Mouse (Mus musculus) gastrocnemius, adult 8-10 months (tissue): ENCODE results near the gene Robo4. TPM values are rescaled to one million over a fixed set of nuclear protein-coding genes. Genes with fewer than 3 reads are reported as not detected.

ENCODE experiments used
- DNase-seq, 2 experiments: peaks; one replicate each; pipeline ENCODE4 v3.0.0; 2022; ENCODE audit warnings: low spot score in 2 of 2
- total RNA-seq, 4 experiments: library from RNA; stranded (reverse); gene quantifications; 2 replicates each; pipeline ENCODE4 v1.2.4; 2022

The Robo4 gene
- 1 to 10 TPM; 6.8 to 9.2 (median 7.1) TPM for total RNA-seq

DNA sequence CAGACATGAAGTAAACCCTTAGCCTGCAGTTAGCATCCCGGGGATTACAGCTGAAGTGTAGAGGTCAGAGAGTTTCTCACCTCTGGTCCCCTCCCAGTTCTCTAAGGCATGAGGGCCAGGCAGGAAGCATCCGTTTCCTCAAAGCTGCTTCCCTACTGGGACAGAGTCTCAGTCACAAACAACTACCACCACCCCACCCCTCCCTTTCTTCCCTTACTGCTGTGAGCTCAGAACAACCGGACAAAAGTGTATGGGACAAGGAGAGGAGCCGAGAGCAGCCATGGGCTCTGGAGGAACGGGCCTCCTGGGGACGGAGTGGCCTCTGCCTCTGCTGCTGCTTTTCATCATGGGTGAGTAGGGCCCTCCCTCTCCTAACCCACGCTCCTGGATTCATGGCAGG, at the start of gene Robo4:
Robo4 (plus strand) TSS at position 96 of the 400 bp plus-strand sequence.
- no peak for DNase-seq

DNA sequence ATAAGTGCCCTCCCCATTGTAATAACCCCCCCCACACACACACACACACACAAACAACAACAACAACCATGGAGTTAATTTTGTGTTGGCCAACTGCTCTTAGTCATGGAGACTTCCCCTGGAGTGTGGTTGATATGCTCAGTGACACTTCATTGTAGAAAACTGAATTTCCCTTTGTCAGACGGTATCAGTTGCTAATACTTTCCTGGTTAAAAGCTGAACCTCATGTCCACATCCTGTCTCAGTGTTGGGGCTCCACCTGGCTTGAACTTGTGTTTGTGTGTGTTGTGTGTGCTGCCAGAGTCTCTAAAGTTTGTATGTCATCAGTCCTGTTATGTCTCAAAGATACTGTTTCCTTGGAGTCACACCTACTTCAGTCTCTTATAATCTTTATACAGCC, 47.2 kb upstream of the Robo4 start:
- no peak for DNase-seq

DNA sequence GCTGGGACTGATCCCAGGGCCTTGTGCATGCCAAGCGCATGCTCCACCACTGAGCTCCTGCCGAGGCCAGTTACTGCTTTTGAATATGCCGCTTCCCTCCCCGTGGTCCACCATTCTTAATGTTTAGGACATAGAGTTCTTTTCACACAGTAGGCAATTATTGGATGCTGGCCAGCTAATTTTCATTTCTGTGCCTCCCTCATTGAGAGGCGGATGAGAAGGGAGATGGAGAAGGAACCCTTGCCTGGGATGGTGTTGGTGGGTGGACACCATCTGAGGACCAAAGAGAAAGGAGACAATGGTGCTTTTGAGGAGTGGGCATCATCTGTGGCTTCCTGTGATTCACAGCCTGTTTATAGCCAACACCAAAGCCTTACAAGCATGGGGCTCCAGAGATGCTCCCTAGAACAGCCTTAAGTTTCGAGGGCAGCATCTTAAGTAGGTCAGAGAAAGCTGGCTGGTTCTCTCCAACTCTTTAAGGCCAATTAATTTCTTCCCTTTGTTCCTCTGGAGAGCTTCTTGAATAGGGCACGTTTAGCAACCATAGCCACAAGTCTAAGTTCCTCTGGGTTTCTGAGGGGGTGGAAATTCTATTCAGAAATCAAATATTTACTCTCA, 42.9 kb upstream of the Robo4 start:
- DNase-seq = no peak

DNA sequence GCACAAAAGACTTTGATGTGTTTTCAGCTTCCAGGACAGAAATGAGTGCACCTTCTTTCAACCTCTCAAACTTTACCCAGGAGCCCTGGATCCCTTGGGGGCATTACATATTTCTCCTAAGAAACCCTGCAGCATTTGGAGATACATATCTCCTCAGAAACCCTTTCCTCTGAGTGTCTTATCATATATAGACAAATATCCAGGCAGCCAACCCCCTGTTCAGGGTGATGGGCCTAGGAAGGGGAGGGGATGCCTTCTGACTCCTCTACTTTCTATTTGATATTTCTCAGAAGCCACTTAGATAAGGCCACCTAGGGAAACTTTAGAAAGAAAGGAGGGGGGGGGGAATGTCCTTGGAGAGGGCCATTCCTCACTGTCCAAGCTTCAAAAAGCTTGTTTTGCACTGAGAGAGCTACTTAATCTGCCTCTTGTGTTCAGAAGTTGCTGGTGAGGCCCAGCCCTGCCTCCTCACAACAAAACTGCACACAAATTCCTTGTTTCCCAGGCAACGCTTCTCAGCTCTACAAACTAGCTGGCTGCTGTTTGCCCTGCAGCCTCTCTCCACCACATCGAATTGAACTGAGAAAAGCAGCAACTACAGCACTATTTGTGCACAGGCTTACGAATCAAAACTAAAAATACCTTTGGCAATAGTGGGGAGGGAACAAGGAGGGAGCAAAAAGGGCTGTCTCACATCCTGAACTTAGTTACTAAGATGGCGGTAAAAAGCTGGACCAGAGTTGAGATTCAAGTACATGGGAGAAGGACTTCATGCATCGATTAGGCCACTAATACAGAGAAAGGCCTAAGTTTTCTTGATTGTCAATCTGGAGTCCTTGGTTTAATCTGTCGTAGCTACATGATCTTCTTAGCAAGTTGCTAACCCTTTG, 42.1 kb upstream of the Robo4 start:
- no peak for DNase-seq

DNA sequence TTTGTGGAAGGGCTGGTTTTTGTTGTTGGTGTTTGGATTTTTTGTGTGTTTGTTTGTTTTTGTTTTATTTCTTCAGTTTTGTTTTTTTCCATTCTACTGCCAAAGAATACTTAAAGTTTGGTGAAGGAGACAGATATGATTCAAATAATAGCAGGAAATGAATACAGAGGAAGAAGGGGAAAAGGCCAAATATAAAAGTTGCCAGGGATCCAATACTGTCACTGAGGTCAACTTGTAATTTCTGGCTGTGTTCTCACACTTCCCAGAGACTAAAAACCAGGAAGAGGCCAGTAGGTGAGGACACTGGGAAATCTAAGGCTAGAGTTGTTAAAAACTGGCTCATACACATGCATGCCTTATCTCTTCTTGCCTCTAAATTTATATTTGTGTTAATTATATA, 39.6 kb upstream of the Robo4 start:
- DNase-seq = no peak

DNA sequence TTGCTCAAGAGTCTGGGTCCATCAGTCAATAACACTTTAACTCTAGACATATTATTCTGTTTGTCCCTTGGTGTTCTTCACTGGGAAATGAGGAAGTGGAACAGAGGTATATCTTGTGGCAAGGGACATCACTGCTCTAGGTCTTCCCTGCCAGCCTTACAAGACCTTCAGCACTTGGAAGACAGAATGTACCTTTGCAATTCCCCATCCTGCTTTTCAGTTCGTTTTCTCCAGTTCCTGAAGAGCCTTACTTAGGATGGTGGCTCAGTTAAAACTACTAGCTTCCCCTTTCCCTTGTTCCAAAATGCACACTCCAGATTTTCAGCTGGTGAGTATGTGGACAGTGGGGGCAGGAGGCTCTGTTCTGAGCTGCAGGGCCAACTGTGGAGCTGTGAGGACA, 38.8 kb upstream of the Robo4 start:
- no peak for DNase-seq

DNA sequence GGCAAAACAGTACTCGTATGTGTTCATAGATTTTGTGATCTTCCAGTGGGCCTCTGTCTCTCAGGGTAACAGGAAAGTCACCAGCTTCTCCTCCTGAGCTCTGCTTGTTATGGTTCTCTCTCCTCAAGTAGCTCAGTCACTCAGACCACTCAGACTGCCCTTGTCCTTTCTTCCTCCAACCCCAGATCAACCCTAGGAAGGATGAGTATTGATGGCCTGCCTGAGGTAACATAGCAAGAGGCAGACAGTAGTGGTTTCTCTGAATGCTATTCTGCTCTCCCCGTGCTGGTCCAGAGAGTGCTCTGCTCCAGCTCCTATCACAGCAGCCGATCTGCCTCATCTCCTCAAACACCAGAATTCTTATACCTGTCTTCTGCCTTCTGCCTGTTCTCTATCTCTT, 38.1 kb upstream of the Robo4 start:
- DNase-seq = no peak

DNA sequence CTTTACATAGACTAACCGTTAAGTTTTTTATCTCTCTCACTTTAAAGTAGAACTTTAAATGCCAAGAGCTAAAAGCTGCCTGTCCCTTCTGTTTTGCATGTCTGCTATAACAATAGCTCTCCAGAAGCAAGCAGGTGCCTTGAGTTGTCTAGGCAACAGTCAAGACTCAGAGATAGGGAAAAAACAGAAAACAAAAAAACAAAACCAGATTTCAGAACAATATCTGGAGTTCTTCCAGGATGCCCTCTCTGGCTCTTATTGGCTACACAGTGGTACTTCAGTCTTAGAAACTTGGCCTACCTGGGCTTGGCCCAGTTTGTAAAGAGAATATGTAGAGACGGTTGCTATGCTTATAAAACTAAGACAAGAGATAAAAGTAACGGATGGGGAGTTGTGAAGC, 37.3 kb upstream of the Robo4 start:
- DNase-seq = no peak

DNA sequence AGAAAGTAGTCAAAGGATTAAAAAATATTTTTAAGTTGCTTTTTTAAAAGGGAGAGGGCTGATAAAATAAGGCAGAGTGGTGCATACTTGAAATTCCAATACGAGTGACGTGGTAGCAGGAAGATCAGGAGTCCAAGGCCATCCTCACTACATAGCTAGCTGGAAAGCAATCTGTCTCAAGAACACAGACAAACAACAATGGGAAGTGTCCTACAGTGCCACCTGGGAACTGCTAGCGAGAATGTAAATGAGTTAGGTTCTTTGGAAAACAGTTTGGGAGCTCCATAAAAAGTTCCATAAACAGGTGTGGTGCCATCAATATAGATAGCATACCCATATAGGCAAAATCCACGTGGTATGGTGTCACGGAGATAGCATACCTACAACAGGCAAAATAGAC, 36.0 kb upstream of the Robo4 start:
- no peak for DNase-seq

DNA sequence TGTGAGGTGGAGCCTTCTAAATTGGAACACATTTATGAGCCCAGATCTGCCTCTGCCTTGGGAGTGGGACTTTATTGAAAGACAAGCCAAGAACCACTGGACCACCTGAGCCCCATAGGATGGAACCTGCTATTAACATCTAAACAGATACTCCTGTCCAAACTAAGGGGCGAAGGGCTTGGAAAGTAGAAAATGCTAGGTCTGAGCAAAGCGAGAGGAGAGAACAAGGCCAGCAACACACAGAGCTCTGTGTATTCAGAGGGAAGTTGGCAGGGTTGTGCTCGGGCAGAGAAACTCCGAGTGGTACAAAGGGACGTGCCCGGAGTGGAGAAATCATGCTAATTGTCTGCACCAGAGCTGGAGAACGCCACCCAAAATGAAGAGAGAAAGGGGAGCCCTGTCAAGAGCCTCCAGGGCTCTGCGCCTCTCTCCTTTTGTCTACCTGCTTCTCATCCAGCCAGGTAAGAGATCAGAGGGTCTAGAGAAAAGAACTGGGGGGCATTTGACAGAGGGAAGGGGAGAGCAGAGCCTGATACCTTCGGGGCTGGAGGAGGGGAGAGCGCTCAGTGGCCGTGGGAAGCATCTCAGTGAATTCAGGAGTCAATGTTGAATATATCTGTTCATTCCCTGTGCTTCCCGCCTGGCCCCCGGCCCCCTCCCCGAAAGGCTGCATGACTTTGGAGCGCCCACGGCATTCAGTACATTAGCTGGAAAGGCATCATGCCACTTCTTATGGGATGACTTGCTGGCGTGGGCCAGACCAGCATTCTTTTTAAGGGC, 34.2 kb upstream of the Robo4 start, which contains the start of gene Hepacam:
Hepacam (plus strand) TSS at position 51 of the 780 bp plus-strand sequence.
- DNase-seq = no peak

DNA sequence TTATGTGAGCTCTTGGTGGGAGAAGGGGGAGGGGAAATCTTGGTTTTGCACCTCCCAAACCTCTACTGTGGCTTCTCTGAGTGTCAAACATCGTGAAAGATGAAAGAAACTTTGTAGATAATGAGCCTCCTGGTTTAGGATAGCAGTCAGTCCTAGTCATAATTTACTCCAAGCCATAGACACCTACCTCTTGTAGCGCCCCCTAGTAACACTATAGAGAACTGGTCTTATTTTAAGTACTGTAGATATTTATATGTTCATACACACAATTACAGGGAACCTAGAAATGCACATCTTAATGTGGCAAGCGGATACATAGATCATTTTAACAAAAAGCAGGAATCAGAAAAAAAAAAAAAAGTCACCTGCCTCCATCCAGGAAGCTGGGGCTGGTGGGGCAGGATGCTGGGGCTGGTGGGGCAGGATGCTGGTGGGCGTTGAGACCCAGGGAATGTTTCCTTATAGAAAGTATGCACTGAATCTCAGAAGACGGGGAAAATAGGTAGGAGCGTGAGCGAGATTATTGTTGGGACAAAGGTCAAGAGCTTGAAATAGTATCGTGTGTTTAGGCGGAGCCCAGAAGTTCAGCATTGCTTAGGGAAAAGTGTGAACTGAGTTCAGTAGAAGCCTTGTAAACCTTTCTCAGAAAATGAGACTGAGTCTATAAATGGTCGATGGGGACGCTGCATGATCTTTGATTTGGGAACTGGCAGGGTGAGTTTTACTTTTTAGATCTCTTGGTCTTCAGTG, 33.4 kb upstream of the Robo4 start:
- DNase-seq = no peak

DNA sequence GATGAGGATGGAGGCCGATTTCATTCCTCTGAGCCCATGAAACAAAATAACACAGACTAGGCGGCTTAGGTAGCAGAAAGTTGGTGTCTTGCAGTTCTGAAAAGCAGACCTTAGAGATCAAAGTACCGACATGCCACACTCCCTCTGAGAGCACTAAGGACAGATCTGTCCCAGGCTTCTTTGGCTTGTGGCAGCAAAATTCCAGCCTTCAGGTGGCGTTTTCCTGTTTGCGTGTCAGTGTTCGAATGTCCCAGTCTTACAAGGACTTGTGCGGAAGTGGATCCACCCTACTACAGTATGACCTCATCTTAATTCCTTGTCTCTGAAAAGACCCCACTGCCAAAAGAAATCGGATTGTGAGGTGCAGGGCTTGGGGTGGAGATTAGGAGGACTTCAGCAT, 32.8 kb upstream of the Robo4 start:
- DNase-seq = no peak

DNA sequence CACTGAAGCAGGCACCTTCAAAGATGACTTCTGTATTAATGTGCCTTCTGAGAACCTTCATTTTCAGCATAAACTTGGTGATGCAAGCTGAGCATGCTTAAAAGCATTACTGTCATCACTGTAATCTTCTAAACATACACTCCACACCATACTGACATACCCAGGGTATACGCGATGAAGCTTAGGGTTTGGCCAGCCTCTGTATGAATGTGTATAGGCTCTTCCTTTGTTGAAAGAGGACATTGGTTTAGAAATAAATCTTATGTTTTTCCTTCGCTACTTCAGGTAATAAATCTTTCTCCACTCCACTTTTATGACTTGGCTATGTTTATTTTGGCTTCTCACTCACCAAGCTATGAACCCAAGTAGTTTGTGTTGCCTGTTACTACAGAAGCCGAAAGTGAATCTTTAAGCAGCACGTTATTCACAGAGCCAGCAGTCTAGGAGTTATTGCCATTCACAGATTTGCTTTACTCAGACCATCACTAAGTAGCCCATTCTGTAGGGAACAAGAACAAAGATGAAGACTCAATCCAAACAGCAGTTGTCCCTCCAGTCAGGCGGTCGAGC, 30.4 kb upstream of the Robo4 start:
- DNase-seq = no peak

DNA sequence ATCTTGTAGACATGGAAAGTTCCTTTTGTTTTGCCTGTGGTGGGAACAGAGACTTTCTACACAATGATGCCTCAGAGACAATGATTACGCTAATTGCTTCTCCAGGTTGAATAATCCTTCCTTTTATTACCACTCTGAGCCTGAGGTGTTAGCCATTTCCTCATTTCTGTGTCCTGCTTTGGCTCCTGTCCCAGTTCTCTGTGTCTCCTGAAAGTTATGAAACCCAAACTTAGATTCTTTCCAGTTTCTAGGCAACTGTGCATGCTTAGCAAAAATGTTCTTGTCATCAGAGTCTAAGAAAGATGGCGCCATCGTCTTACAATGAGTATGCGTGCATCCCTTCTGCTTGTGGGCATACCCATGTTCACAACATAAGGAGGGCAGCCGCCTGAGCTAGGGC, 26.0 kb upstream of the Robo4 start:
- no peak for DNase-seq

DNA sequence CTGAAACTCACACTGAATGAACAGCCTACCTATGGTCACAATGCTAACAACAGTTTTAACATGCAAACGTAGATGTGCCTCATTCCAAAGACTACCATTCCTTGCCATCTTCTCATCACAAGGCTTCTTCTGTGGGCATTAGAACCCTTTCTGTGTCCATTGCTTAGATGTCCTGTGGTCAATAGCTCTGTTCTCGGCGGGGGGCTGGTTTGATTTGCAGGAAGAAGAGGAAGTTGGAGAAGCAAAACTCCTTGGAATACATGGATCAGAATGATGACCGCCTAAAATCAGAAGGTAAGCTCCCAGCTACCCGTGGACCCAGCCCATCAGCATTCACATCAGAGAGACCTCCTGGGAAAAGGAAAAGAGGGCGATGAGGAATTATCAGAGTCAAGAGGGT, 18.5 kb upstream of the Robo4 start:
- DNase-seq = no peak

DNA sequence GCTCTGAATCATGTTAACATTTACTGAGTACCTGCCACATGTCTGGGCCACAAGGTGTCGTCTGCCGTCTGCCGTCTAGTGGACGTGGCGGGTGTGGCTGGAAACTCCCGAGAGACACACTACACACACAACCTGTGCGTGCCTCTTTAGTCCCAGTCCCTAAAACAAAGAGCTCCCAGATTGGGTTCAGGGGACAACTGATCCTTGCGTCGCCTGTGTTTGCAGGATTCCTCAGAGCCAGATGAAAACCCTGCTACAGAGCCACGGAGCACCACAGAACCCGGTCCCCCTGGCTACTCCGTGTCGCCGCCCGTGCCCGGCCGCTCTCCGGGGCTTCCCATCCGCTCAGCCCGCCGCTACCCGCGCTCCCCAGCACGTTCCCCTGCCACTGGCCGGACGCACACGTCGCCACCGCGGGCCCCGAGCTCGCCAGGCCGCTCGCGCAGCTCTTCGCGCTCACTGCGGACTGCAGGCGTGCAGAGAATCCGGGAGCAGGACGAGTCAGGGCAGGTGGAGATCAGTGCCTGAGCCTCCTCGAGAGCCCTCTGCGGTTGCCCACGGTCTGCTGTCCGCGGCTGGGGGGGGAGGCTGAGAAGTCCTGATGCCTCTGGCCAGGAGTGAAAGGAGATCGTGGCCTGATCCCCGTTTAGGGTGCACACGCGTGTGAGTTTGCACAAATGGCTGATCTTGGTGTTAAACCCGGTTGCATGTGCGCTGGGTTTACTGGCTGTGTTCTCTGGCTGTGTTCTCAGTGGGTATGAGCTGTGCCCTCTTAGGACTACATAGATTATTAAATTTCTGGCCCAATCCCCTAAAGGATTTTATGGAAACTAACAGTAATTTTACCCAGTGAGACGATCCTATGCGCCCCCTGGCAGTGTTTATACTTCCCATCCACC, 17.2 kb upstream of the Robo4 start:
- DNase-seq = no peak

DNA sequence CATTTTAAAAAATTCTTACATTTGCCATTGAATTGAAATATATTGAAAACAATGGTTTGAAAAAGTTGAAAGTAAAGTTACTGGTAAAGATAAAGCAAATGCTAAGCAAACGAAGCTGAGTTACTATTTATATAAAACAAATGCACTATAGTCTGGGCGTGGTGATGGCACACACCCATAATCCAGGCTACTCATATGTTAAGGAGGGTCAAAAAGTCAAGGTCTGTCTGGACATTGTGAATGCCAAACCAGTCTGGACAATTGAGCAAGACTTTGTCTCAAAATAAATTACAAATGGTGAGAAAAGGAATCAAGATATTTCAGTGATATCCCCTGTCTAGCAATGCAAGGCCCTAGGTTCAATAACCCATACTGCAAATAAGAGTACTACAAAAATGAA, 10.8 kb upstream of the Robo4 start:
- DNase-seq = no peak

DNA sequence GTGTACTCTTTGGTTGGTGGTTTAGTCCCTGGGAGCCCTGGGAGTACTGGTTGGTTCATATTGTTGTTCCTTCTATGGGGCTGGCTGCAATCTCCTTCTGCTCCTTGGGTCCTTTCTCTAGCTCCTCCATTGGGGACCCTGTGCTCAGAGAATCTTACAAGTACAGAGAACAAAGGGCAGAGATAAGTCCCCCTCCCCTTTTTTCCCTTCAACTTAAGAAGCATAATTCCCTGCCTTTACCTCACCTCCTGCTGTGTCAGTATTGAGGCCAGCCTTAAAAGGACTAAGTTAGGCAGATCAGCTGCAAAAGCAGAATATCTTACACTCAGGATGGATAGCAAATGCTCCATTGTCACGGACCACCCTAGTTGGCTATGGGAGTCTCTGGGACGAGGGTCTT, 9.6 kb upstream of the Robo4 start:
- no peak for DNase-seq

DNA sequence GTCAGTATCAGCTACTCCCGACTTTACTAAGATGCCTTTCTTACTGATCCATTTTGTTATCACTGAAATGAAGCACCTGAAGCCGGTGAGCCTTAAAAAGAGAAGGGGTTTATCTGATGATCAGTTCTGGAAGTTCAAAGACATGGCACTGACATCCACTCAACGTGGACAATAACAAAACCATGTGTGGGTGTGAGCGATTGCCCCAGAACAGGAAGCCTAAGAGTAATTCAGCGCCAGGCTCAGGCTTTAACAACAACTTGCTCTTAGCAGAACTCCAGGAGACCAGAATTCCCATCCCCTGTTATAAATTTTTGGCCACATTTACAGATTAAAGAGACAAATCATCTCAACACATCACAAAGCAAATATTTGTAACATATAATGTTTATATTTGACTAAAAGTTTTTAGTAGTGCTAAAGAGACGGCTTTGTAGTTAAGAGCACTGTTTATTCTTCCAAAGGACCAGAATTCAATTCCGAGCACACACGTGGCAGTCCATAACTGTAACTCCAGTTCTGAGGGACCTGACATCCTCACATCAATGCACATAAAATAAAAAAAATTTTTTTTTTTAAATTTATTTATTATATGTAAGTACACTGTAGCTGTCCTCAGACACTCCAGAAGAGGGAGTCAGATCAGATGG, 8.1 kb upstream of the Robo4 start:
- no peak for DNase-seq

DNA sequence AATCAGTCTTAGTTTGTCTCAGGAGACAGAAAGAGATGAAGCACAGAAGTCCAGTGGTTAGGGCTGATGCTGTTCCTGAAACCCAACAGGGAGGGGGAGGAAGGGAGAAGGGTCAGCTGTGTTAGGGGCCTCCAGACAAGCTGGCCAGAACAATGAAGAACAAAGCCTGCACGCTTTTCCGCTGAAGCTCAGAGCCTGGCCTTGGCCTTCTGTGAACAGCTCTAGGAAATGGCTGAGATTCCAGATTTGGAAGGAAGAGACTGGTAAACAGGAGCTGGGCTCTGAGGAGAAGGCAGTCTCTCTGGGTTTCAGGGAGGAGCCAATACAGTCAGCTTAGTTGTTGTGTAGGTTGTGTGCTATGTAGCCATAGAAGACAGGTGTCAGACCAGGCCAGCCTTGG, 1.1 kb upstream of the Robo4 start:
- DNase-seq = no peak
